Mouse (Mus musculus): ENCODE data around the gene Vgll4.

Gene Vgll4

DNA sequence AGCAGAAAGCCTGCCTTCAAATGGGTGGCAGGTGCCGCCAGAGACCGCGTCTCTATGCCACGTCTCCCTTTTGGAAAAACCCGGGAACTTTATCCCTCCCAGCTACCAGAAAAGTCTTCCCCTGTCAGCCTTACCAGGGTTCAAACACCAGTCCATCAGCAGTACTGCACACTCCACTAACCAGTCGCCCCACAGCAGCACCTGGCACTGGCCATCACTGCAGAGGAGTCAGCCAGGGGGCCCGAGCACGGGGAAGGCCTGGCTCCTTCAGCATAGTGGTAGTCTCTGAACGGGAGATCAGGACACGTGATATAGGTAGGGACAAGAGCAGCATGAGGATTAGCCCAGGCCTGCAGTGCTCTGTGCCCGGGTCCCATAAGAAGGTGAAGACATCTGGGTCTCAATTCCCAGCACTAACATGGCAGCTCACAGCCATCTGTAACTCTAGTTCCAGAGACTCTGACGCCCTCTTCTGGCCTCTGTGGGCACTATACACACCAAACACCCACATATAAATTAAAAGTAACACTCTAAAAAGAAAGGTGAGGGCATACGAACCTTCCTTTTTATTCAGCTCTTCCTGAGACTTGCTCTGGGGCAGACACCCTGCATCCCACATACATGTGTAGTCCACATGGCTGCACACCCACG, 98.7 kb downstream of the Vgll4 start:
- no peak for DNase-seq (ENCODE audit: low spot score)

DNA sequence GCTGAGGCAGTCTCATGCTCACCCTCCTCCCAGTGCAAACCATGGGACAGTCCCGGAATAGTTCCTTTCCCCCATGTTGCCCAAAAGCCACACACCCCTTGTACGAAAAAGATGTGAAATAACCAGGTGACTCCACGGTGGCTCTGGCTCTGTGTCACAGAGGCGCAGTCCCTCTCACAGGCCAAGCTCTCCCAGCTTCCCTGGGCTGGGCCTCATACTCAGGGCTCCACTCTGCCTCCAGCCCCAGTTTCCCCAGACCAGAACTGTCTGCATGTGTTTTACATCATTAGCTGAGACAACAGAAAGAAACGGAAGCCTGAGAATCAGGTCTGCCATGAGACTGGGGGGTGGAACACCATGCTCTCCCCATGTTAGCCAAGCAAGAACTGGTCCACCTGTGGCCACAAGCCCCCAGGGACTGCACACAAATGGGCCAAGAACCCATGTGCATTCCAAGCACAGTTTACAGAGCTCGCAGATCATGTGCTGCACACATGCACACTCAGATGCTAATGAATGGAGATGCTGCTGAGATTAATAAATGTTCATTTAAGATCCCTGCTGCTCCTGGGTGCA, 100.2 kb downstream of the Vgll4 start:
- DNase-seq (ENCODE audit: low spot score) = no peak

DNA sequence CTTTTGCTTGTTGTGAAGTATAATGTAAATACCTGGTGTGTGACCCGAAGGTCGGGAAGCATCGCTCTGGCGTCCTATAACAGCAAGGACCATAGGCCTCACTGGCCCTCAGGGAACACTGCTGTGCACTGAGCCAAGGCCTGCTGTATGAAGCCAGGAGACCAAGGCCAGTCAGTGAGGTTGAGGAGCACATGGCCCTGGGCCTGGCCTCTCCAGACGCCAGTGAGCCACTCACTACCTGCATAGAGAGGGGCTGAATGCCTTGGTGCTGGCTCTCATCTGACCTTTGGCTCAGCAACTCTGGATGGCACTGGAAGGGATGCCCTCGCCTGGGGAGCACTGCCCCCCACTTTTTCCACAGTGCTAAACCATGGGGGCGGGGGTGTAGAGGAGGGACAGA, 101.1 kb downstream of the Vgll4 start:
- no peak for DNase-seq (ENCODE audit: low spot score)

DNA sequence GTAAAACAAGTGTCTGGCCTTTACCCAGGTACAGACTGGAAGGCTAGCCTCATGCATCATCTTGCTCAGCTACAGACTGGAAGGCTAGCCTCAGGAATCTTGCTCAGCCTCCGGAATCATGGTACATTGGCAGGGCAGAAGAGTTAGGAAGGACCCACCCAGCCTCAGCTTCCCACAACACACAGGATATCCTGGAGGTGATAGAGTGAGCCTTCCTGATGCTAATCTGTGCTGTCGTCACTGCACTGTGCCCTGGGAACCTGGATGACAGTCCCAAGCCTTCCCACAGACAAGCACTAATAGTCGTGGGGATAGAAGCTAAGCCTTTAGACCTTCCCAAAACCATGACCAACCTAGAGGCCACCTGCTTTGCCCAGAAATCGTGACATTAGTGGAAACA, 103.2 kb downstream of the Vgll4 start:
- no peak for DNase-seq (ENCODE audit: low spot score)

DNA sequence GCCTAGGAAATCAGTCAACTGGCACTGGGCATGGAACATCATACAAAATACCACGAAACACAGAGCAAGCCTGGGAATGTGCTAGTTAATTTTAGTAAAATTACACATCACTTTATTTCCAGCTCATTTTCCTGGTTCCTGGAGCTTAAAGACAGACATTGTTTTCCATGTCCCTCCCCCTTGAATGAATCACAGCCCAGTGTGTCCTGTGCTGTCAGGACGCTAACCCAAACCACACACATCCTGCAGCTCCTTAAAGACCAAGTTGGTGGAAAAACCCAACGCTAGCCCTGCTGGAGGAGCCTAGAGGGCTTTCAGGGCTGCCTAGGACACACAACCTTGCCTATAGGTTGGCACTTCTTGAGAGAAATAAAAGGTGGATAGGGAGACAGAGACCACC, 103.7 kb downstream of the Vgll4 start:
- DNase-seq (ENCODE audit: low spot score) = no peak

DNA sequence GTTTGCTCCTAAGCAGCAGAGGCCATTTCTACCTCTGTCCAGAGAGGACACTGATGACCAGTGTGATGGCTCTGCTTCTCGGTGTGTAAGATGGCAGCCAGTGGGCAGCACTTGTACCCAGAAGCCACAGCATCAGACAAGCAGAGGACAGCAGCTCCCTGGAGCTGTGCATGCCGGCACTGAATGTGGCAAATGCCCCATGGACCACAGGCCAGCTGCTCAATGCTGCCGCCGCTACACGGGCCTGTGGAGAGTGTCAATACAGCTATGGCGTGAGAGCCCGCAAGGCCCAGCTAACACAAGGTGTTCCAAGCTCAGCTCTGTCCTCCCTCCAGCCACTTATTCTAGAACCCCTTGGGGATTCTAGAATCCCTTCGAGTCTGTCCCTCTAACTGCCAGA, 105.4 kb downstream of the Vgll4 start:
- no peak for DNase-seq (ENCODE audit: low spot score)

DNA sequence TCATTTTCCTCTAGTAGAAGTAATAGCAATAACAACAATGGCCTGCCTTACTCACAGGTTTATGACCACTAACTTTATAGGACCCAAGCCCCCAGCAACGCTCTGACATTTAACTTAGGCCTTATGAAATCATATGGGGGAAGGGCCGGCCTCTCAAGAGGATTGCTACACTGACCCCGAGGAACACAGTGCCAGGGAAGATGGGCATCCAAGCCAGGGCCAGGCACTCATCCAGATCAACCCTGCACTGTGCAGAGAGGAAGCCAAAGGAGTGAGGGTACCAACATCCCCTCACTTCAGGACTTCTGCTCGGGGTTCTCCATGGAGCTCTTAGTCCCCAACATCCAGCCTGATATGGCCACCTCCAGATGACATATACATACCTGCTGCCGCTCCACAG, 106.3 kb downstream of the Vgll4 start:
- DNase-seq (ENCODE audit: low spot score) = no peak

DNA sequence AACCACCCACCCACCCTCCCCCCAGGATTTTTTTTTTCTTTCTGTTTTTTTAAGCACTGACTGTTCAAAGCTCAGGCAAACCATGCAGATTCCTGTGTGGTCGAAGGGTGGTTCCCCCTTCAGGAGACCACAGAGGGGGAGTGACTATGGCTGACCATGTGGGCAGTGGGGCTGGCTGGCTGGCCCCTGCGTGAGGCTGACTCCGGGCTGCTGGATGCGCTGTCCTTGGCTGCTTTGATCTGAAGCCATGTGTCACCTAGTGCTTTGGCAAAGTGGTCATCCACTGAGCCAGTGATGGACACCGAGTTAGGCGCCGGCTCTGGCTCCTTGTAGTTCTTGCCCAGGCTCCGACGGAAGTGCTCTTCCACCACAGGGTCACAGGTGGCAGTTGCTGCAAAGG, 107.7 kb downstream of the Vgll4 start:
- no peak for DNase-seq (ENCODE audit: low spot score)

DNA sequence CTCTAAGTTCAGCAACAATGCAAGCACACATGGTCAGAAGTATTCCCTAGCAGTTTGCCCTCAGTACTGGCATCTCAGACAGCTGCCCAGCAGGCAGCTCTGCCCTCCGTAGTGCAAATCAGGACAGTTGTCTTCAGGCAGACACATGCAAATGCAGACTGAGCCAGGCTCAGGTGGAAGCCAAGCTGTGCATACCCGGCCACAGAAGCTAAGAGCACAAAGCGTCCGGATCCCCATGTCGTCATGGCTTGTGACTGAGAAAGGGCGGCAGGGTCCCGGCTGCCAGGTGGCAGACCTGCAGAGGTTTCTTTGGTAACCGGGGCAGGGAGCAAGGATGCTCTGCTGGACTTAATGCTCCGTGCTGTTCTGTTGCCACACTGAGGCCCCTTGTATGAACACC, 108.2 kb downstream of the Vgll4 start:
- DNase-seq (ENCODE audit: low spot score) = no peak

DNA sequence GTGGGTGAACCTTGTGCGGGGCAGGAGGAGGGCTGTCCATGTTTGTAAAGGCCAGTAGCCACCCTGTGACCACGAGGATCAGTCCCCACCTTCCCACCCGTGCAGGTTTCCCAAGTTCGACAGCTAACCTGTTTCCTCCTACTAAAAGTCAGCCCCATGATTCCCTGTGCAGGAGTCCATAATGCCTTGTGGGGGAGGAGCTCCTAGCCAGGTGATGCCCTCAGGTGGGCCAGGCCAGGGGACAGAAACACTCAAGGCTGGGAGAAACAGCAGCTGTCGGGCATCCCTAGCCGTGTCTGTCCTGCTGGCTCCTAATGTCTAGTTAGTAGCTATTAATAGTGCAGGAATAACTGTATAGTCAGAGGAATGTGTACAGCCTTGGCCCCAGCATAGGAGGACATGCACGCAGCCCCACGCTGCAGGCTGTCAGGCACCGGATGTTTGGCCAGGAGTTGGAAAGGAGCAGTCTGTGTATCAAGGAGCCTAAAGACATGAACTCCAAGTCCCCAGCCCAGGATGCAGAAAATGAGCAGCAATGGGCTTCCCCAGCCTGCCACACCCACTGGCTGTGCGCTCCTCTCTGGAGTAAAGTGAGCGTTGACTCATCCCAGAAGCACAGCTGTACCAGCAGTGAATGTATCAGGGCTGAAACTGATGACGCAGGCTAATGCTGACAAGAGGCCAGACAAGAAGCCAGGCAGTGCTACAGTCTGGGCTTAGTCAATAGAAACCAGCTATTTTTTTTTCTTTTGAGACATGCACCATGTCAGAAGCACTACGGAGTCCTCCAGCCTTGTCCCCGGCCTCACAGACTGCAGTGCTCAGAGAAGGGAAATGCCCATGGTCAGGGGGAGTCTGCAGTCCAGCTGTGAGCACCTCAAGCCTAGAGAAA, 108.9 kb downstream of the Vgll4 start:
- DNase-seq (ENCODE audit: low spot score) = peak; percentile 22

DNA sequence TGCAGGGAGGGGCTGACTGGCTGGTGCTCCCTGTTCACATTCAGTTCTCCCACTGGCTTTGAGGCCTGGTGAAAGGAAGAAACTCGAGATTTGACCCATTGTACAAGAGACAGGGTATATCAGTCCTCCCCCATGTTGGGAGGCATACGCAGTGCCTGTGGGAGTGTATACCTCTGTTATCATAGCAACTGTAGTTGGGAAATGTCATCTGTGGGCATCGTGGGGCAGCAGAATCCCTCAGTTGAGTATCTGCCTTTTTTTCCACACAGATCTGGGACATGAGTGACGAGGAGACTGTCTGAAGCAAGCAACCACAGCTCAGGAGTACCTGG, 111.1 kb downstream of the Vgll4 start:
- DNase-seq (ENCODE audit: low spot score) = no peak

DNA sequence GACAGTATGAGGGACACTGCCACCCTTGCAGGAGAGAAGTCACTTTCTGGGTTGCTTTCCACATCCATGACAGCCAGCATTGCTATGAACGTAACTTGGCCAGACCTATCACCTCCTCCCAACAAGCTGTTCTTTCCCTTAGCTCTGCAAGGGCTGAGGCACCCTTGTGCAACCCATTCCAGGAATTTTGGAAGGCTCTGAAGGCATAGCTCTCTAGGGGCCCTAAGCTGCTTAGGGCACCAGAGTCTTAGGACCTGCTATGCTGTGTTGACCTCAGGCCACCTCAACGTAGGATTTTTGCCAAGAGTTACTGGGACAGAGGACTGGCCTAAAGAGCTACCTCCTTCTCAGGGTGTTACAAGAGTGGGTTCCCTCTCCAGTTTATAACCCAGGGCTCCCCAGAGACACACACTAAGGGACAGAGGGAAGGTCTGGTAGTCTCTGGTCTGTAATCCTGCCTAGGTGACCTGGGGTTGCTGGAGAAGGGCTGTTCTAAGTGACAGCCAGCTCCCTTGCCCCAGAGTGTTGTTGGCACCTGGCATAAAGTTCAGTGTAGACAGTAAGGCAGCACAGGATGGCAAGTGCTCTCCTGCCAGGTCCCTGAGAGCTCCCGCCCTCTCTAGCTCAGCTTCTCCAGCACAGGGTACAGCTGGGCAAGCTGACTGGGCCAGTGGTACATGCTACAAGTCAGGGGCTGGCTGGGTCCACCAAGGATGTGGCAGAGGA, 111.6 kb downstream of the Vgll4 start:
- no peak for DNase-seq (ENCODE audit: low spot score)

DNA sequence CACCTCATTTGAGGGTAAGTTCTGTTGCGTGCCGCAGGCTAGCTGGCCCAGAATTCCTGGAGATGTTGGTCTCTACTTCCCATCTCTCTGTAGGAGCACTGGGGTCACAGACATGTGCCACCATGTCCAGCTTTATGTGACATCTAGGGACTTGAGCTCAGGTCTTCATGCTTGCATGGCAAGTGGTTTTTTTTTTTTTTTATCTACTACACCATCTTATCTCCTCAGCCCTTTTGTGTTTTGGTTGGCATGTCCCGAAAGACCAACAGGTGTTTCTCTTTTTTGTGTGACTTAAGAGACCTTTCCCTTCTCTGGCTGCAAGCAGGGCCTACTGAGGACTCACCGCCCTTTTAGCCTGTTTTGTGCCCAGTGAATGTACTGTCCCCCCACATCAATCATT, 113.3 kb downstream of the Vgll4 start:
- no peak for DNase-seq (ENCODE audit: low spot score)

DNA sequence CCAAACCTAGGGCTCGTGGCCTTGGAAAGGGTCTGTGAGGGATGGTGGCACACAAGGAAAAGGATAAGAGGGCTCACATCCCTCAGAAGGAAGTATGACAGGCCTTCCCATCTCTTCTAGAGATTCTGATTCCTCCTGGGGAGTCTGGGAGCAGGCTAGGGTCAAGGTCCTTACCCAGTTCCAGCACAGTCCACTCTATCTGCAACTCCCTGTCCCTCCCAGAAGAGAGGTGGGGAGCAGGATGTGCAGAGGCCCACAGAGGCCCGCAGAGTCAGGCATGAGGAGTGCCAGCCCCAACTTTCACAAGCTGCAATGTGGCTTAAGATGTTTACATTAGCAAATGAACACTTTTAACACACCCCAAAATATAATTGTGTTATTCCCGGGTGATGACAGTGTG, 114.2 kb downstream of the Vgll4 start:
- no peak for DNase-seq (ENCODE audit: low spot score)

DNA sequence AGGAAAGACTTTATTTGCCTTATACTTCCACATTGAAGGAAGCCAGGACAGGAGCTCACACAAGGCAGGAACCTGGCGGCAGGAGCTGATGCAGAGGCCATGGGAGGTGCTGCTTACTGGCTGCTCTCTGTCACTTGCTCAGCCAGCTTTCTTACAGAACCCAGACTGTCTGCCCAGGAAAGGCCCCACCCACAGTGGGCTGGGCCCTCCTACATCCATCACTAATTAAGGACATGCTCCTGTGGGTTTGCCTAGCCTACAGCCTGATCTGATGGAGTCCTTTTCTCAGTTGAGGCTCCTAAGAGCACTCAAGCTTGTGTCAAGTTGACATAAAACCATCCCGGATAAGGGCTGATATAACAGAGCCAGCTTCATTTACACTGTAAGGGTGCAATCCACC, 115.4 kb downstream of the Vgll4 start:
- no peak for DNase-seq (ENCODE audit: low spot score)

DNA sequence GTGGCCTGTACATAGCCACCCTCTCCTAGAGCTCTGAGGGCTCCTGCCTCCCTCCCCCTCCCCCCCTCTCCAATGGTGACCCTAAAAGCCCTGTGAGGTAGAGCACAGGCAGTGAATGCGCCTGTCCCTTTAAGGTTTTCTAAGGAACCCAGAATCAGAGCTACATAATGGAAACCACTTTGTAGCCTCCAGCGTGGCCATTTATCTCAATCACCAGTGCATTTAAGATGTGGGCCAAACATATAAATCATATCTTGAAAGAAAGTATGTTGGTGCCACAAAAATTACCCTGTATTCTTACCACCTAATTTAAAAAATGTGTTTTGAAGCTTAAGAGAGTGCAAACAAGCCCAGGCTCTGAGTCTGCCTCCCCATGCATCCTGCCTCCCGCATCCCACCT, 117.1 kb downstream of the Vgll4 start:
- DNase-seq (ENCODE audit: low spot score) = no peak

DNA sequence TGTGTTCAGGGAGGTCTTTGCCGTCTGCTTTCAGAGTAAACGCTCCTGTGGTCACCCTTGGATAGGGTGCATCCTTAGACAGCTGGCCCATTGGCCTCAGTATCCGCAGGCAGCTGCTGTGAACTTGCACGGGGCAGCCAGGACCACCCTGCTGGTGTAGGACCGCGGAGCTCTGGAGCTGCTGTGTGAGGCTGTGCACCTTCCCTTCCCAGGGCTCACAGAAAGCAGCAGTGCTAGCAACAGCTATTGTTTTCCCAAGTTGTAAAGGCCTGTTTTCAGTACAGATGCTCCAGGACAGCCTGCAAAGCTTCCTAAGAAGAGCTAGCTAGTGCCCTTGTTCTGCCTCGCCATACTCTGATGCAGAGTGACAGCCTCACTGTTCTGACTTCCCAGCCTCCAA, 118.1 kb downstream of the Vgll4 start:
- DNase-seq (ENCODE audit: low spot score) = no peak

DNA sequence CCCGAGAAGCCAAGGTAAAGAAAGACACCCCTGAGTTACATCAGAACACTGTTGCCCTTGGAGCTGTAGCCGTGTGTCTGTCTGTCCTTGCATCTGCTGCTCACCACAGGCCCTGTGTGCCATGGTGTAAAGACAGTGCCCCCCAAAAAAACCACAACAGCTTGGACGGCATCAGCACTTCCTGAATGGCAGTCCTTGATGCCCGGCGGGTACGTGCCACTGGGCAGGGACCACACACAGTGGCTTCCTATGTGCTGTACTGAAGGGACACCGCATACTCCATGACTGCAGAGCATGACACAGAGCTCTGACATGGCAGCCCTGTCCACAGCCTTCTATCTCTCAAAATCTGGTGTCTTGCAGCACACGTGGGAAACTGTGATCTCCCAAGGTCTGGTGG, 120.0 kb downstream of the Vgll4 start:
- DNase-seq (ENCODE audit: low spot score) = no peak

DNA sequence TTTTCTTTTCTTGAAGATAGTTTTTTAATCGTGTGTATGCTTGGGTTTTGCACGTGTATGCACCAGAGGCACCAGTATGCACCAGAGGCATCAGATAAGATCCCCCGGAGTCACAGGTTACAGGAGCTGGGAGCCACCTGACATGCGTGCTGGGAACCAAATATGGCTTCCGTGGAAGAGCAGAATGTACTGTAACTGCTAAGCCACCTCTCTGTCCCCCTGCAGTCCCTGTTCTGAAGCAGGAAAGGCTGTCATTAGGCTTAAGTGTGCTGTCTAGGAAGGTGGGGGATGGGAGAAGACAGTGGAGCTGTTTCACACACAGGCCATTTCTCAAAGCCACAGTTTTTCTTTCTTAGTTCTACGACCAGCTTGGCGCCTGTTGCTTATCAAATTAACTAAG, 121.0 kb downstream of the Vgll4 start:
- DNase-seq (ENCODE audit: low spot score) = no peak

DNA sequence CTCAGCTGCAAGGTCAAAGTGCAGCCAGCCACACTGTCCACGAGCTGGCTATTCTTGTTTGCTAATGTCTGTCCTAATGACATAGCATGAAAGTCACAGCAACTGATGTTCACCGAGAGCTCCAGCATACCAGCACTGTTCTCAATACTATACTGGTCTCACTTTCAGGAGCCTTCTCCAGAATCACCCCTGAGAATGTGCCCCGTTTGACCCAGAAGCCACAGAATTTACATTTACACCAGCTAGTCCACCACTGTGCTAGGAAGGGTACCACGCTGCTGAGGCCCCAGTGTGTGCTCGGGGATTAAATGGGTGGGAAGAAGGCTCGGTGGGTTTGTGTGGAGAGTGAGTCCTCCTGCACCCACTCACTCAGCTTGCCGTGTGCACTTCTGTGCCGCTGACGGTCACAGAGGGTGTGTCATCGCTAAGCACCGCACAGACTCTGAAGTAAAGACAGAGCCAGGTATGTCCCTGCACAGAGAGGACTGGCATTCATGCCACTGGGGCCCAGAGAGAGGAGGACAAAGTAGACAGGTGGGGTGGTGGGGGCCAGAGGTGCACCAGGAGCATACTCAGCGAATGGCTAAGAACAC, 122.1 kb downstream of the Vgll4 start:
- DNase-seq (ENCODE audit: low spot score) = no peak

DNA sequence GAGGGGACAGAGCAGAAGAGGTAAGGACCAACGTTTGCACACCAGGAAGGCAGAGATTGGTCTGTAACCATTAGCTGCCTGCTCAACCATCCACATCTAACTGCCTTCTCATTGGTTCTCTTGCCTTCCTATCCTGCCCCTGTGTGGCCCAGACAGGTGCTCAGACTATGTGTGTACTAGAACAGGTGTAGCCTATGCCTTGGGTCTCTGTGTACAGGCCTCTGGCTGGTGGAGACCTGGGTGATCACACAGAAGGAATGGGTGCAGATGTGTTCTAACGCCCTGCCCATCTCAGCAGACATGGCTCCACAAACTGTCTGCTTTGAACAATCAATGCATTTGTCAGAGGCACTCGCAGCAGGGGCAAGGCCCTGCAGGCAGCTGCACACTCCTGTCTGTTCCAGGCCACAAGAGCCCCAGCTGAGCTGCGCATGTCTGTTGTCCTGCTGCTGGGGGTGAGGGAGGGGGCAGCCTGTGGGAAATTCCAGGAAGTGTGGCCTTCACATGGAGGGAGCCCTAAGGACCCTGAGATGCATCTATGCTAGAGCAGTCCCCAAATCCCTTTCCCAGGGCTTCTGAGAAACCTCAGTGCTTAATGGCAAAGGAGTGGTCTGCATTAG, 123.5 kb downstream of the Vgll4 start:
- DNase-seq (ENCODE audit: low spot score) = no peak

DNA sequence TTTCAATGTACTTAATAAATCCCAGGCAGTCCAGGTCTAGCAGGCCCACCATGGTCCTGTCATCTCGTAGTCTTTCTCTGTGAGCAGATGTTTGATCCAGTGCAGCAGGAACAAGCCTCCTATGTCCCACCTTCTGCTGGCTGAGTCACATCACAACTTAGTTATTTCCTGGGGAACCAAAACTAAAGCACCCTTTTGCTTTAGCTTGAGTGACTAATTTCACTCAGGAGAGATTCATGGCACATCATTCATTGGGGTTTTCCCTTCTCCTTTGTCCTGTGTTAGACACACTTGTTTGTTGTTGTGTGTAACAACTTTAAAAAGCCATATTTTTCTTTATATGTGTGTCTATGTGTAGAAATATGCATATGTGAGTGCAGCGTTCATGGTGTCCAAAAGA, 126.9 kb downstream of the Vgll4 start:
- DNase-seq (ENCODE audit: low spot score) = no peak
